Mouse (Mus musculus) neutrophil, adult 83 days (primary cell): ENCODE results near the gene Thbs1. TPM values are rescaled to one million over a fixed set of nuclear protein-coding genes. Genes with fewer than 3 reads are reported as not detected.

Source experiments
- total RNA-seq, 2 experiments: library from RNA; stranded (reverse); gene quantifications; one replicate each; pipeline ENCODE4 v1.2.4; 2023

The Thbs1 gene
- 100 to 1,000 TPM; 391 to 438 TPM for total RNA-seq

DNA sequence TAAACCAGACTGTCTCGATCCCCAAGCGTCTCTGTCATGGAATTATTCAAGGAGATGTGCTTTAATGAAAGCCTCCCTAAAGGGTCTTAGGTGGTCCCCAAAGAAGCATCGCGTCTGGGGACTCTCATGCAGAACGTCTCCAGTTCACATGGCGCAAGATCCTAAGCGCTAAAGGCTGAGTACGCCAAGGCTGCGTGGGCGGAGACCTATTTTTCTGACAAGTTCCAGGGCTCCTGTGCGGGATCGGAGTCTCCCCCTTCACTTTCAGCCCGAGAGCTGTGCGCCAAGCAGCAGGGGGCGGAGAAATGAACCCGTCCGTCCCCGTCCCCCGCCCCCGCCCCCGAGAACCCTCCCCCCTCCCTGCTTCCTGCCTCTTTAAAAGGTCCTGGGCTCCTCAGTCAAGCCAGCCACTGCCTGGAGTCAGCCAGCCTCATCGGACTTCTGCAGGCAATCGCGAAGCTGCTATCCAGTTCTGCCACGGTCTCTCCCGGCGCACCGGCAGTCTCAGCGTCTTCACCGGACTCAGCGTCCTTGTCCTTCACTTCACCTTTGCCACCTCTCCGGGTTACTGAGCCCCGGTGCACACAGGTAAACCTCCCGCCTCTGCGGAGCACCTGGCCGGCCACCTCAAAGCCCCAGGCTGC is at the start of gene Thbs1:
Thbs1 (plus strand) TSS at position 389 of the 644 bp plus-strand sequence.

Other genes with a start within 250 kb of the Thbs1 start
- gene Fsip1, start 145.1 kb downstream of the Thbs1 start, total RNA-seq, result not detected